Mouse (Mus musculus) bone marrow macrophage, adult 2 months (primary cell): ENCODE measurements at regions not wholly inside any gene's neighbourhood (a gene's known extent, or its start where the extent isn't known, plus 50 kb on each side); places are given as distances from the start of the nearest gene placed in this dataset.

ENCODE experiments used
- CTCF ChIP-seq: IDR thresholded peaks from 2 replicates; pipeline ENCODE4 v1.5.1; 2012; ENCODE audit warnings: low read depth, mild to moderate bottlenecking, low read length, moderate library complexity
- POLR2A ChIP-seq: IDR thresholded peaks from 2 replicates; pipeline ENCODE4 v1.6.1; 2012; ENCODE audit warnings: mild to moderate bottlenecking, low read depth, low read length, borderline replicate concordance

DNA sequence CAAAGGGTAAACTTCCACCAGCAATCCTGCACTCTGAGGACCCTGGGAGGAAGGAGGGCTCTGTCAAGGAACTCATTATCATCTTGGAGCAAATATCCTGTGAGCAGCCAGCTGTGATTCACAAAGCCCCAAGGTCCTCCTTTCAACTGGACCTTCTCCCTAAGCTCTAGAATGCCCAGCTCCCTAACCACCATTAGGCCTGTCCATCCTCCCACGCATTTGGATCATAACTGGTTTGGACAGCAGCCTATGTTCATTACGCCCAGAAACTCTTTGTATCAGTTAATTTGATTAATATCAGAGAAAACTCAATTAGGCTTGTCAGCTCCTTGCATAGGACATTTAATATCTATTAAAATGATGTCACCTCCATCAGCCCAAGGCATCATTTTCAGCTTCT, 557.3 kb upstream of the Tenm4 start:
- TF ChIP-seq POLR2A (no peak), CTCF (no peak)
